Mouse (Mus musculus): ENCODE measurements around the gene Dgkb. TPM values are rescaled to one million over a fixed set of nuclear protein-coding genes. Genes with fewer than 3 reads are reported as not detected.

Dgkb gene
- polyA plus RNA-seq, 1 experiment: 0.23 TPM

DNA sequence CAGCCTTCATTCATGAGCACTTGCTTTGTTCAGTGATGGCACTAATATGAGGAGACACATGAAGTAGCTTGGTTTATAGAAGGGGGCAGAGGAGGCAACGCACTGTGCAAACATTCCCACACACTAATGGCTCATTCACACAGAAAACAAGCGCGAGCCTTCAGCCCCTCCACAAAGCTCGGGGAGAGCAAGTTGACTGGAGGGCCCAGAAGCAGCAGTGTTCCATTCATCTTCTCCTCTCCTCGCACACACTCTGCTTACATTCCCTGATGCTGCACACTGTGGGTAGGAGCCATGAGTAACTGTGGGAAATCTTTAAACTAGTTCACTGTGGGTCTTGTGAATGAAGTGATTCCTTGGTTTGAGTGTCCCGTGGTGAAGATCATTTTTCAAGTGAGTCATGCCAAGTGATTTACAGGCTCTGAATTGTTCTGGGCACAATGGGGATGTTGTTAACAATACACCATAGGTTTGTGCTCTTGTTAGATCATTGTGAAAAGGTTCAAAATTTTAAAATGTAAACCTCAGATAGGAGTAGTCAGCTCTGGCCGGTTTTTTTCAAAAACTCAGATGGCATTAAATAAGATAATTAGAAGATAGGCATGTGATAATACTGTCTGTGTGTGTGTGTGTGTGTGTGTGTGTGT, 779.0 kb downstream of the Dgkb start:
- Histone ChIP-seq H3K27me3 (ENCODE audit: control insufficient read depth, insufficient read depth, low read length) (no peaks in the 10 kb centered on the region), H3K4me1 (ENCODE audit: control insufficient read depth, insufficient read depth, insufficient read length) (no peaks in the 10 kb centered on the region), H3K4me3 (ENCODE audit: extremely low read depth, insufficient read depth, insufficient read length) (no peak overlapping the region), H3K27ac (ENCODE audit: insufficient read depth, low read length) (no peak overlapping the region), H3K36me3 (ENCODE audit: control insufficient read depth, insufficient read depth, low read length) (no peaks in the 10 kb centered on the region)
- TF ChIP-seq POLR2A (IDR thresholded peaks at IDR 0.05; ENCODE audit: low read depth, low read length) (no peak), CTCF (IDR thresholded peaks at IDR 0.05; ENCODE audit: extremely low read depth, insufficient read depth, insufficient read length, insufficient replicate concordance) (no peak)
- 89% methylated on average over 7 of the region's 7 CpGs for WGBS
- DNase-seq (ENCODE audit: low read depth in 1 of 2, low spot score in 2 of 2): no peak

DNA sequence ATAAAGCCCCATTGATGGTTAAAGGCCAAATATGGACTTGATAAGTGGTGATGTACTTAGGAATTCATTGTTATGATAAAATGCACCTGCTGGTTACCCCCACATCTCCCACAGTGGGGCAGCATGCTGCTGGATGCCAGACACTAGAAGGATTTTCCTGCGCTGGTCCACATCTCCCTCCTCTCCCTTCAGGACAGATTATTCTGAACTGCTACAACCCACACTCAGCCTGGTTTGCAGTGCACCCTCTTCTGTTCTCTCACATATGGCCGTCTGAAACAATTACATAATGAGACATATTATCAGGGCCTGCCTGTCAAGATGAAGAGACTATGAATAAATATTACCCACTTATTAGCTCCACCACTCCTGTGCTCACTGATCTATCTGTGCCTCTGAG, 780.6 kb downstream of the Dgkb start:
- no peak overlapping the region for H3K27ac ChIP-seq (ENCODE audit: insufficient read depth, low read length)
- TF ChIP-seq CTCF (IDR thresholded peaks at IDR 0.05; ENCODE audit: extremely low read depth, insufficient read depth, insufficient read length, insufficient replicate concordance) (no peak), POLR2A (IDR thresholded peaks at IDR 0.05; ENCODE audit: low read depth, low read length) (no peak)

DNA sequence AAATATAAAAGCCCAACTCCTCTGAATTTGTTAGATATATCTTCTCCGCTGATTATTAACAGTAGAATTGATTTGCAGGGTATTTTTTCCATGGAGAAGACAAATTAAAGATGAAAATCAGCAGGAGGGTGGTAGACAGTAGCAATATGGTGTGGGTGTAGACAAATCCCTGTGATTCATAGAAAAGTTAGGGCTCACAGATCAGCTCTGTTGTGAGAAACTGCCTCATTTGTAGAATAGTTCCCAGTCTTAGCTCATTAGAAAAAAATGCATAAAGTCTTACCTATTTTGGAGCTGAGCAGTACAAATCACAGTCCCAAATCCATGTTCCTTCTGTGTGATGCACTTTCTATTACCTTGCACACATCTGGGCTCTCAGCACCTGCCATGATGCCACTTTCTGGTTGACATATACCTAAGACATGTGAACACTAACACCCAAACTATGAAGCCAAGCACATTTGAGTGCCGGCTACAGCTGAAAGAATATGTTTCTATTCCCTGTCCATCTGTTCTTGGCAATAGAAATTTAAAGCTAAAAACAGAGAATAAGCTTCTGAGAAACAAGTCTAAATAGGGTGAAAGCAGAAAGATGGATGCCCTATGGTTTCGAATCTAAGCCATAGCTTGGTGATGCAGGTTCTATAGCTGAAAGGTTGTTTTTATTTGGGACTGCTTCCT, 782.8 kb downstream of the Dgkb start:
- no peak for DNase-seq (ENCODE audit: low read depth in 1 of 2, low spot score in 2 of 2)
- no peak for TF ChIP-seq POLR2A (IDR thresholded peaks at IDR 0.05; ENCODE audit: low read depth, low read length)
- TF ChIP-seq CTCF (IDR thresholded peaks at IDR 0.05; ENCODE audit: extremely low read depth, insufficient read depth, insufficient read length, insufficient replicate concordance): no peak
- H3K4me1 ChIP-seq (ENCODE audit: control insufficient read depth, insufficient read depth, insufficient read length): no peaks in the 10 kb centered on the region
- 94% methylated on average over 3 of the region's 3 CpGs for WGBS
- no peaks in the 10 kb centered on the region for H3K36me3 ChIP-seq (ENCODE audit: control insufficient read depth, insufficient read depth, low read length)
- no peaks in the 10 kb centered on the region for H3K27me3 ChIP-seq (ENCODE audit: control insufficient read depth, insufficient read depth, low read length)
- no peak overlapping the region for H3K27ac ChIP-seq (ENCODE audit: insufficient read depth, low read length)
- H3K4me3 ChIP-seq (ENCODE audit: extremely low read depth, insufficient read depth, insufficient read length): no peak overlapping the region

More for the DNA sequence above, 780.6 kb downstream of the Dgkb start:
- no peak for DNase-seq (ENCODE audit: low read depth in 1 of 2, low spot score in 2 of 2)
- H3K4me3 ChIP-seq (ENCODE audit: extremely low read depth, insufficient read depth, insufficient read length): no peak overlapping the region
- no peaks in the 10 kb centered on the region for H3K27me3 ChIP-seq (ENCODE audit: control insufficient read depth, insufficient read depth, low read length)
- no peaks in the 10 kb centered on the region for H3K4me1 ChIP-seq (ENCODE audit: control insufficient read depth, insufficient read depth, insufficient read length)
- H3K36me3 ChIP-seq (ENCODE audit: control insufficient read depth, insufficient read depth, low read length): no peaks in the 10 kb centered on the region
- whole genome bisulfite sequencing: 85% methylated on average over 2 of the region's 2 CpGs

DNA sequence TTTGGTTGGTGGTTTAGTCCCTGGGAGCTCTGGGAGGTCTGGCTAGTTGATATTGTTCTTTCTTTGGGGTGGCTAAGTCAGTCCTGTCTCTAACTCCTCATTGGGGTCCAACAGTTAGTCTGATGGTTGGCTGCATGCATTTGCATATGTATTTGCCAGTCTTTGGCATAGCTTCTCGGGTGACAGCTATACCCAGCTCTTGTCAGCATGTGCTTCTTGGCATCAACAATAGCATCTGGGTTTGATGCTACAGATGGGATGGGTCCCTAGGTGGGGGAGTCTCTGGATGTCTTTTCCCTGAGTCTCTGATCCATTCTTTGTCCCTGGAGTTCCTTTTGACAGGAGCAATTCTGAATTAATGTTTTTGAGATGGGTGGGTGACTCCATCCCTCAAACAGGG, 790.6 kb downstream of the Dgkb start:
- DNase-seq (ENCODE audit: low read depth in 1 of 2, low spot score in 2 of 2): no peak
- Histone ChIP-seq H3K4me3 (ENCODE audit: extremely low read depth, insufficient read depth, insufficient read length) (no peak overlapping the region), H3K36me3 (ENCODE audit: control insufficient read depth, insufficient read depth, low read length) (no peaks in the 10 kb centered on the region), H3K27me3 (ENCODE audit: control insufficient read depth, insufficient read depth, low read length) (no peaks in the 10 kb centered on the region), H3K4me1 (ENCODE audit: control insufficient read depth, insufficient read depth, insufficient read length) (no peaks in the 10 kb centered on the region), H3K27ac (ENCODE audit: insufficient read depth, low read length) (no peak overlapping the region)
- TF ChIP-seq CTCF (IDR thresholded peaks at IDR 0.05; ENCODE audit: extremely low read depth, insufficient read depth, insufficient read length, insufficient replicate concordance): no peak
- no peak for TF ChIP-seq POLR2A (IDR thresholded peaks at IDR 0.05; ENCODE audit: low read depth, low read length)
- 75% methylated on average over 1 of the region's 1 CpGs for WGBS

DNA sequence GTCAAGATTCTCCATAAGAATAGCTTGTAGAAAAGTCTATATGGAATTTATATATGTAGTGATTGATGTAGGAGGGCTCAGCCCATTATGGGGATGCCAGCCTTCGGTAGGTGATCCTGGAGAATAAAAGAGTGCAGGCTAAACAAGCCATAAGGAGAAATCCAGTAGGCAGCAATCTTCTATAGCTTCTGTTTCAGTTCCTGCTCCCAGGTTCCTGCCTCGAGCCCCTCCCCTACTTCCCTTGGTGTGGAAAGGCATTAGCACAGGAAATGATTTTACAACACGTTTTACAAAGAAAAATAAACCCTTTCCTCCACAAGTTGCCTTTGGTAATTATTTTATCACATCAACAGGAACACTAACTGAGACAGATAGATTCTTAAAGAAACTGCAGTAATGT, 850.7 kb downstream of the Dgkb start:
- TF ChIP-seq POLR2A (IDR thresholded peaks at IDR 0.05; ENCODE audit: low read depth, low read length) (no peak), CTCF (IDR thresholded peaks at IDR 0.05; ENCODE audit: extremely low read depth, insufficient read depth, insufficient read length, insufficient replicate concordance) (no peak)
- 50% methylated on average over 3 of the region's 3 CpGs for WGBS
- no peak for DNase-seq (ENCODE audit: low read depth in 1 of 2, low spot score in 2 of 2)
- no peak overlapping the region for H3K27ac ChIP-seq (ENCODE audit: insufficient read depth, low read length)
- H3K4me3 ChIP-seq (ENCODE audit: extremely low read depth, insufficient read depth, insufficient read length): no peak overlapping the region
- no peaks in the 10 kb centered on the region for H3K36me3 ChIP-seq (ENCODE audit: control insufficient read depth, insufficient read depth, low read length)
- H3K4me1 ChIP-seq (ENCODE audit: control insufficient read depth, insufficient read depth, insufficient read length): no peaks in the 10 kb centered on the region
- H3K27me3 ChIP-seq (ENCODE audit: control insufficient read depth, insufficient read depth, low read length): no peaks in the 10 kb centered on the region

Measured in spleen, adult 2 months (tissue).